Mouse (Mus musculus): ENCODE results near the gene Sema4d. TPM values are rescaled to one million over a fixed set of nuclear protein-coding genes. Genes with fewer than 3 reads are reported as not detected.

Sema4d gene
- polyA plus RNA-seq, 1 experiment from 2014 or later: 9.7 TPM

DNA sequence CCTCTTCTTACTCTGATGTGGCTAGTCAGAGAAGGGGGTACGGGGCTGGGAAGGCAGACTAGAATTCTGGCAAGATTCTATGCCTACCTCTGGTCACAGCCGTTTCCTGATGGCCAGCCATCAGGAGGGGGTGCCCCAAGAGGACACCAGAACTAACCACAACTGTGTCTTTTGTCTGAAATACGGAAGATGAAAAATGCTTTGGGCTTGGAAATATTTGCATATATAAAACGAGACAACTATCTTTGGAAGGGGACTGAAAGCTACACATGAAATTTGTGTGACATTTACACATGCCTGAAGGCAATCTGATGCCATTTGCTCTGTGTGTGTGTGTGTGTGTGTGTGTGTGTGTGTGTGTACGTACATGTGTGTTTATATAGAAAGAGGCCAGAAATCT is 89.7 kb downstream of the Sema4d start:
- Histone ChIP-seq H3K4me3 (no peak overlapping the region), H3K9ac (no peak overlapping the region), H3K27ac (no peak overlapping the region), H3K27me3 (no peaks in the 10 kb centered on the region), H3K9me3 (no peaks in the 10 kb centered on the region), H3K36me3 (no peaks in the 10 kb centered on the region), H3K4me2 (no peak overlapping the region), H3K4me1 (no peaks in the 10 kb centered on the region)
- ATAC-seq (ENCODE audit: borderline replicate concordance, extremely low read depth, low FRiP score, low TSS enrichment): no peak
- 71% methylated on average over 5 of the region's 5 CpGs for WGBS

DNA sequence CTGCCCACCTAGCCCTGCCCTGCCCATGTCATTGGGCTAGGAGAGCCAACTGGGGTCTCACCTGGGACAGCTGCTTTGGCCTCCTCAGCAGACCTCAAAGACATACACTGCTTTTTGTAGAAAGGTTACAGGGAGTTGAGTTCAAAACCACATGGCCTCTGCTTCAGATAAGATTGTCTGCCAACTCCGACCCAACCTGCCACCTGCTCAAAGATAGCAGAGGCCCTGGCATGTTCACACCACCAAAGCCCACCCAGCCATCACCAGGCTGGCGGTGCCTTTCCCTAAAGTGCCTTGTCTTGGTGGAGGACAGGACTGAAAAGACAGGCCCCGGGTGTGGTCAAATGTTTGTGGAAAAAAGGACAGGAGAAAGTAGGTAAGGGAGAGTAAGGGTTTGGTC is 95.2 kb downstream of the Sema4d start:
- H3K27ac ChIP-seq: no peak overlapping the region
- H3K4me3 ChIP-seq: no peak overlapping the region
- no peak overlapping the region for H3K4me2 ChIP-seq
- no peaks in the 10 kb centered on the region for H3K27me3 ChIP-seq
- no peak for ATAC-seq (ENCODE audit: borderline replicate concordance, extremely low read depth, low FRiP score, low TSS enrichment)
- no peak overlapping the region for H3K9ac ChIP-seq
- H3K4me1 ChIP-seq: no peaks in the 10 kb centered on the region
- no peaks in the 10 kb centered on the region for H3K9me3 ChIP-seq
- no peaks in the 10 kb centered on the region for H3K36me3 ChIP-seq
- WGBS: 74% methylated on average over 3 of the region's 3 CpGs

DNA sequence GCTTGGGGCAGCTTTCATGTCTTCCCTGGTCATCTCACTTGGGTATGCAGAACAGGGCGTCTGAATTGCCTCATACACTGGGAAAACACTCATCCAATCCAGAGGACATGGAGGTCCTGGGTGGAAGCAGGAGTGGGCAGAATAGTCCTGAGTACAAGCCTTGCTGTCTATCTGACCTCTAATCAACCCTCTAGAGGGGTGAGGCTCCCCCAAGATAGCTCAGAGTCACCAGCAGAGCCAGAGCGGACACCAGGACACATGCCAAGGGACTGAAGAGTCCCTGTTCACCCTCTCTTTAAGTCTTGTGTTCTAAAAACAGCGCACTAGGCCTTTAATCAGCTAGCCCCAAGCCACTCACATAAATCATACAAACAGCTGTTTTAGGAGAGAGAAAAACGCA is 95.7 kb downstream of the Sema4d start:
- Histone ChIP-seq H3K36me3 (no peaks in the 10 kb centered on the region), H3K27ac (no peak overlapping the region), H3K4me1 (no peaks in the 10 kb centered on the region), H3K9me3 (no peaks in the 10 kb centered on the region), H3K4me2 (no peak overlapping the region), H3K4me3 (no peak overlapping the region), H3K9ac (no peak overlapping the region), H3K27me3 (no peaks in the 10 kb centered on the region)
- WGBS: 69% methylated on average over 4 of the region's 4 CpGs
- ATAC-seq (ENCODE audit: borderline replicate concordance, extremely low read depth, low FRiP score, low TSS enrichment): no peak

DNA sequence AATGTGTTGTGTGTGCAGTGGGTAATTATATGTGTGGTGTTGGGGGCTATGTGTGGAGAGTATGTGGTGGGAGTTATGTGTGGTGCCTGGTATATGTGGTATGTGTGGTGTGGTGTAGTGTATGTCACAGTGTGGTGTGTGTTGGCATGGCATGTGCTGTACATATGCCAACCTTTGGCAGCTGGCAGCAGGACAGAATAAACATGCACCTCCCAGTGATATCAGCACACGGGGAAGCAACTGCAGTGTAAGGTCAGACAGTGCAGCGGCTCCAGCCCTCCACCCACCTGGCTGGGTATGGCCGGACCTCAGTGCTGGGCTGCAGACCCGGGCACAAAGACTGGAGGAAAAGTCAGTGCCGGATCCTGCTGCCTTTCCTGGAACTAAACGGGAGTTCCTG is 96.1 kb downstream of the Sema4d start:
- Histone ChIP-seq H3K36me3 (no peaks in the 10 kb centered on the region), H3K4me1 (no peaks in the 10 kb centered on the region), H3K27ac (no peak overlapping the region), H3K27me3 (no peaks in the 10 kb centered on the region), H3K9me3 (no peaks in the 10 kb centered on the region), H3K9ac (no peak overlapping the region), H3K4me2 (no peak overlapping the region), H3K4me3 (no peak overlapping the region)
- WGBS: 75% methylated on average over 6 of the region's 6 CpGs
- ATAC-seq (ENCODE audit: borderline replicate concordance, extremely low read depth, low FRiP score, low TSS enrichment): no peak

DNA sequence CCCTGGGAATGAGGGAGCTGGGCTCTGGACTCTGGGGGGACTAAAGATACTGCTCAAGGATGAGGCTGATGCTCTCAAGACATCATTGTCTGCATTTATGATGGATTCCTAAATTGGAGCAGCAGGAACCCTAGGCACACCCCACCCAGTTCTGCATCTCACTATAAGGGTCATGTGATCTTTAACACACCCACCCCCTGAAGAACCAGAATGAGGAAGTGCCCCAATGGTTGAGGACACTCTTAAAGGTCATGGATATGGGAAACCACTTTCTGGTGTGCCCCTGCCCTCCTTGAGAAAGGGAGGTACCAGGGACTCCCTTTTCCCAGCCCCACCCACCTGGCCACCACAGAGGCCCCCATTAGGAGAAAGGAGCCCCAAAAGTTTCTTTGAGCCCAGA is 97.1 kb downstream of the Sema4d start:
- Histone ChIP-seq H3K4me1 (no peaks in the 10 kb centered on the region), H3K27ac (no peak overlapping the region), H3K36me3 (no peaks in the 10 kb centered on the region), H3K4me2 (no peak overlapping the region), H3K27me3 (no peaks in the 10 kb centered on the region), H3K4me3 (no peak overlapping the region), H3K9ac (no peak overlapping the region), H3K9me3 (no peaks in the 10 kb centered on the region)
- no peak for ATAC-seq (ENCODE audit: borderline replicate concordance, extremely low read depth, low FRiP score, low TSS enrichment)

DNA sequence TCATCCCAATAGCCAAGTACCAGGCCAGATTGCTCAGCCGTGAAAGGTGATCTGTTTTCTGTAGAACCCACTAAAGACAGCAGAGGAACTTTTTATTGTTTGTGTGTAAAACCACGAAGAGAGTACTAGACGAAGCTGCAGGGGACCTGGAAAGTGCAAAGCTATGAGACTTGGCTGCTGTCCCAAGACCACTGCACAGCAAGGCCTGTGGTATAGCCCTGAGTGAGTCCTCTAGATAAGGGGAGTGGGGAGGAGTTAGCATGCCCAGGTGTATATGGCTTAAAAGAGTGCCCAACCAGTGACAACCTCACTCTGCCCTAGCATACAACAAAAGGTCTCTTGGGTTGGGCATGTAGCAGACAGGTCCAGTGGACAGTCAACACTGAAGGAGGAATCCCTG is 104.9 kb downstream of the Sema4d start:
- H3K4me3 ChIP-seq: no peak overlapping the region
- WGBS: 43% methylated on average over 3 of the region's 3 CpGs
- H3K9me3 ChIP-seq: no peaks in the 10 kb centered on the region
- no peaks in the 10 kb centered on the region for H3K27me3 ChIP-seq
- no peak overlapping the region for H3K27ac ChIP-seq
- H3K9ac ChIP-seq: no peak overlapping the region
- ATAC-seq (ENCODE audit: borderline replicate concordance, extremely low read depth, low FRiP score, low TSS enrichment): no peak
- peaks cover 41% of the 10 kb centered on the region for H3K36me3 ChIP-seq
- H3K4me2 ChIP-seq: no peak overlapping the region
- no peaks in the 10 kb centered on the region for H3K4me1 ChIP-seq

DNA sequence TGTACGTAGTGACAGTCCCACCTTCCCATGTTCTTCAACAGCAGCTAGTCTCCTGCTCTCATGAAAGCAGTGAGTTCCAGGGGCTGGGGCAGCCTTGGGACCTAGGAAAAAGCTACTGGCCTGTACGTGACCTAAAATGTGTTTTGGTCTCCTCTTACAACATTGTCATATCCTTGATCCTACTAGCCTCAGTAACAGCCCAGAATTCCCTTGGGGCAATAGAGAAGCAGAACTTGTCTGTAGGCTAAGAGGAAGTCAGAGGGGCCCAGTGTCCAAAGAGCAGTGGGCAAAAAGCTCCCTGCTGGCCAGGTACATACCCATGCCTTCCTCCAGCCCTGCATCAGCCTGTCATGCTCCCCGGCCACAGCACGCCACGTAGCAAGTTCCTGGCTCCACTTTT is 106.6 kb downstream of the Sema4d start:
- no peaks in the 10 kb centered on the region for H3K27me3 ChIP-seq
- WGBS: 89% methylated on average over 5 of the region's 5 CpGs
- H3K4me2 ChIP-seq: no peak overlapping the region
- H3K4me1 ChIP-seq: no peaks in the 10 kb centered on the region
- H3K27ac ChIP-seq: no peak overlapping the region
- H3K4me3 ChIP-seq: no peak overlapping the region
- peaks cover 57% of the 10 kb centered on the region for H3K36me3 ChIP-seq
- ATAC-seq (ENCODE audit: borderline replicate concordance, extremely low read depth, low FRiP score, low TSS enrichment): no peak
- H3K9ac ChIP-seq: no peak overlapping the region
- H3K9me3 ChIP-seq: no peaks in the 10 kb centered on the region

DNA sequence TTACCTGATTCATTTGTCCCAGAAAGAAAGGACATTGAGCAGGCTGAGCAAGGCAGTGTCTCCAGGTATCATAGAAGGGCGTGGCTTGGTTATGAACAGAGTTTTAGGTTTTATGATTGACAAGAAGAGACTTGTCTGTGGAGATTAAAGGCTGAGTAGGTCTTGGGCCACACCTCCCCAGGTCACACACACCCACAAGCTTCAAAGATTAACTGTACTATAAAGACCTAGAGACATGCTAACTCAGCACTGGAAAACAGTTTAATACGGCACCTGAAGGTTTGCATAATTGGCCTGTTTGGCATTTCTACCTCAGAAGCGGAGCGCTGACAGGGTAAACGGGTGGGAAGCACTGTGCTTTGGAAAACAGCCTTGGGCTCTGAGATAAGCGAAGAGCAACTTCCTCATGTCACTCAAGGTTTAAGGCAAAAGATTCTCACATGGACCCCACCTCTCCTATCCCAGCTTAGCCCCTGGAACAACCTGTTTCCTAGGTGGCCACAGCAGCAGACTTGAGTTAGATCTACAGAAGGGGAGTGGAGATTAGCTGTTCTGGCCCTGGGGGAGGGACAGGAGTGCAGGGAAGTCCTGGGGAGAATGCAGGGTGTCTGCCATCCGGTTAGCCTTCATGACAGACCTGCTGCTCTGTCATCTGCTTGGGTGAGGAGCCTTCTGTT is 108.1 kb downstream of the Sema4d start:
- Histone ChIP-seq H3K9ac (no peak overlapping the region), H3K4me2 (no peak overlapping the region), H3K27me3 (no peaks in the 10 kb centered on the region), H3K9me3 (no peaks in the 10 kb centered on the region), H3K27ac (no peak overlapping the region), H3K4me3 (no peak overlapping the region), H3K36me3 (peaks cover 73% of the 10 kb centered on the region), H3K4me1 (no peaks in the 10 kb centered on the region)
- ATAC-seq (ENCODE audit: borderline replicate concordance, extremely low read depth, low FRiP score, low TSS enrichment): no peak
- WGBS: 91% methylated on average over 7 of the region's 7 CpGs

DNA sequence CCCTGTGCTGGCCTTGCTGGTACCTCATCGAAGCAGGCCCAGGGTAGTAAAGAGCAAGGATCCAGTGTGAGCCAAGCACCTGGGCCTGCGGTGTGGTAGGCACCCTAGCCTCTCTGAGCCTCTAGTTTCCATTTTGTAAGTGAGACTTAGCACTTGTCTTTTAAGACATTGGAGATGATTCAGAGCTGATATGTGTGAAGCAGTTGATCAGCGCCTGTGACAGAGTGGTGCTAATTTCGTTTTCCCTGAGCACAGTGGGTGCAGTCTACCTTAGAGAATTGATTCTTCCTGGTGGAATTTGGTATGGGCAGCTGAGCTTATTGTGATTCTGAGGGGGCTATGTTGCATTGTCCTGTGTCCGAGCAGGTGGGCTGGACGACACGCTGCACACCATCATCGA is 111.9 kb downstream of the Sema4d start:
- WGBS: 90% methylated on average over 8 of the region's 8 CpGs
- ATAC-seq (ENCODE audit: borderline replicate concordance, extremely low read depth, low FRiP score, low TSS enrichment): no peak
- Histone ChIP-seq H3K9me3 (no peaks in the 10 kb centered on the region), H3K36me3 (peaks cover 93% of the 10 kb centered on the region), H3K27me3 (no peaks in the 10 kb centered on the region), H3K4me1 (no peaks in the 10 kb centered on the region), H3K27ac (no peak overlapping the region), H3K9ac (no peak overlapping the region), H3K4me3 (no peak overlapping the region), H3K4me2 (no peak overlapping the region)

DNA sequence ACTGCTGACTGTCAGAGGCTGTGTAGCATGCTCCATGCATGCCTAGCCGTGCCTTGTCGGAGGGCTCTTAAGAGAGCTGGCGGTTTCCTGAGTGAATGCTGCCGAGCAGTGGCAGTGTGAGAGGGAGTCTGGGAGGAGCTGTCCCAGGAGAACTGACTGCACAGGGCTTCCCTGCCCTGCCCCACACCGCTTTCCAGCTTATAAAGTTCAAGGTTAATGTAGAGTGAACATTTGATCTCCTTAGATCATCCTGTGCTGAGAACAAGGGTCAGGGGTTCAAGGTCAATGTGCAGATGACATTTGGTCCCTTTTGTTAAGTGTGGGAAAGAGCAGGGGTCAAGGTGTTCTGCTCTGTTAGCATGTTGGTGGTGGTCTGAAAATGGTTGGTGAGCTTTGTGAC is 112.5 kb downstream of the Sema4d start:
- 79% methylated on average over 5 of the region's 5 CpGs for WGBS
- Histone ChIP-seq H3K9me3 (no peaks in the 10 kb centered on the region), H3K4me1 (no peaks in the 10 kb centered on the region), H3K9ac (no peak overlapping the region), H3K4me3 (no peak overlapping the region), H3K36me3 (peaks cover 93% of the 10 kb centered on the region), H3K27ac (no peak overlapping the region), H3K4me2 (no peak overlapping the region), H3K27me3 (no peaks in the 10 kb centered on the region)
- ATAC-seq (ENCODE audit: borderline replicate concordance, extremely low read depth, low FRiP score, low TSS enrichment): no peak

DNA sequence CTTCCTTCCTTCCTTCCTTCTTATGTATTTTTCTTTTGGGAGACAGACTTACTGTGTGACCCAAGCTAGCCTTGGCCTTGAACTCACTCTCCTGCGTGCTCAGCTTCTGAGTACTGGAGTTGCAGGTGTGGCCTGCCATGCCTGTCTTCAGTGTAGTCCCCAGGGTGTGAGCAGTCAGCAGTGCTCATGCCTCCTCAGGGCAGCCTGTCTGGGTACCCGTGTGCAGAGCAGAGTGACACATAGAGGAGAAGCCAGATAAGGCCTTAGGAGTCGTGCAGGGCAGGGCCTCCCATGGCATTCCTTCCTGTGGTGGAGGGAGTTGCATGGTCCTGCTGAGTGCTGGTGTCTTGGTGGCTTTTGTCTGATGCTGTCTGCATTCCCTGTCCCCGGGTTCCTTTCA is 114.2 kb downstream of the Sema4d start:
- 83% methylated on average over 4 of the region's 4 CpGs for WGBS
- H3K36me3 ChIP-seq: peaks cover 92% of the 10 kb centered on the region
- H3K9me3 ChIP-seq: no peaks in the 10 kb centered on the region
- ATAC-seq (ENCODE audit: borderline replicate concordance, extremely low read depth, low FRiP score, low TSS enrichment): no peak
- H3K4me3 ChIP-seq: no peak overlapping the region
- H3K27ac ChIP-seq: no peak overlapping the region
- H3K9ac ChIP-seq: no peak overlapping the region
- H3K4me1 ChIP-seq: no peaks in the 10 kb centered on the region
- no peaks in the 10 kb centered on the region for H3K27me3 ChIP-seq
- no peak overlapping the region for H3K4me2 ChIP-seq

DNA sequence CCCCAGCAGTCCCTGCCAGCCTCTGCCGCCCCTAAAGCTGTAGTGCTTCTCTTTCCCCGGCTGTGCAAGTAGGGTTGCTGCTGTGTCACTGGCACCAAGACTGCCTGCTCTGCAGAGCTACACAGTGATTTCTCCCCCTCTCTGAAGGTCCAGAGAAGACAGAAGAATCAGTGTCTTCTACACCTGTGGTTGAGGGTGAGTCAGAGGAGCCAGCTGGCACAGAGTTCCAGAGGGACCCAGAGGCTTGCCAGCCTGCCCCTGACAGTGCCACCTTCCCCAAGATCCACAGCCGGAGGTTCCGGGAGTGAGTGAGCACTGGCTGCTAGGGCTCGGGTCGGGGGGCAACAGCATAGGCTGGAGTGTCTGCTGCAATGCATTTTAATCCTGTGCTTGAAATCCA is 114.9 kb downstream of the Sema4d start:
- Histone ChIP-seq H3K4me1 (no peaks in the 10 kb centered on the region), H3K27me3 (no peaks in the 10 kb centered on the region), H3K9ac (no peak overlapping the region), H3K4me2 (no peak overlapping the region), H3K4me3 (no peak overlapping the region), H3K9me3 (no peaks in the 10 kb centered on the region), H3K36me3 (peaks cover 94% of the 10 kb centered on the region), H3K27ac (no peak overlapping the region)
- 86% methylated on average over 6 of the region's 6 CpGs for WGBS
- no peak for ATAC-seq (ENCODE audit: borderline replicate concordance, extremely low read depth, low FRiP score, low TSS enrichment)

DNA sequence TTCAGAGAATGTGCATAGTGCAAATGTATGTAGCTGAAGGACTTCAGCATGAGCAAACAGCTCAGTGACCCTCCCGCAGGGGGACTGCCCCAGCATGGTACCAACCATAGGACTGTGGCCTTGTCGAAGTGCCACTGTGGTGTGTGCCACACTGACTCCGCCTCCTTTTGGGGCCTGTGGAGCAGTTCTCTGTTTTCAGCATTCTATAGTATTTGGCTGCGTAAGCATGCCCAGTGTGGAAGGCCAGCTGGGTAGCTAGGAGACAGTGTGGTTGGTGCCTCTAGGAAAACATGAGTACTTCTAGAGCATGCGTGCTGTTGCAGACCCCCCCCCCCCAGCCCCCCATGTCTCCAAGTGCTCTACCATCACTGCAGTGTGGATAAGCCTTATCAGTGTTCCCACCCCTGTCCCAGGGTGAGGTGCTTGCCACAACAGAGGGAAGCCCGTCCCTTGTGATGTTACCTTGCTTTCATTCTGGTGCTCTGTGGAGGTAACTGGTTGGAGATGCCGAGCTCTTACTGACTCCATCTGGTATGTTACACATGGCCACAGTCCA is 115.8 kb downstream of the Sema4d start:
- no peaks in the 10 kb centered on the region for H3K9me3 ChIP-seq
- no peaks in the 10 kb centered on the region for H3K27me3 ChIP-seq
- WGBS: 85% methylated on average over 7 of the region's 7 CpGs
- no peak overlapping the region for H3K9ac ChIP-seq
- H3K4me2 ChIP-seq: no peak overlapping the region
- H3K27ac ChIP-seq: no peak overlapping the region
- H3K4me1 ChIP-seq: no peaks in the 10 kb centered on the region
- ATAC-seq (ENCODE audit: borderline replicate concordance, extremely low read depth, low FRiP score, low TSS enrichment): no peak
- H3K36me3 ChIP-seq: peaks cover 92% of the 10 kb centered on the region
- H3K4me3 ChIP-seq: no peak overlapping the region
